Mouse (Mus musculus): ENCODE data around the gene Rad51b.

DNA sequence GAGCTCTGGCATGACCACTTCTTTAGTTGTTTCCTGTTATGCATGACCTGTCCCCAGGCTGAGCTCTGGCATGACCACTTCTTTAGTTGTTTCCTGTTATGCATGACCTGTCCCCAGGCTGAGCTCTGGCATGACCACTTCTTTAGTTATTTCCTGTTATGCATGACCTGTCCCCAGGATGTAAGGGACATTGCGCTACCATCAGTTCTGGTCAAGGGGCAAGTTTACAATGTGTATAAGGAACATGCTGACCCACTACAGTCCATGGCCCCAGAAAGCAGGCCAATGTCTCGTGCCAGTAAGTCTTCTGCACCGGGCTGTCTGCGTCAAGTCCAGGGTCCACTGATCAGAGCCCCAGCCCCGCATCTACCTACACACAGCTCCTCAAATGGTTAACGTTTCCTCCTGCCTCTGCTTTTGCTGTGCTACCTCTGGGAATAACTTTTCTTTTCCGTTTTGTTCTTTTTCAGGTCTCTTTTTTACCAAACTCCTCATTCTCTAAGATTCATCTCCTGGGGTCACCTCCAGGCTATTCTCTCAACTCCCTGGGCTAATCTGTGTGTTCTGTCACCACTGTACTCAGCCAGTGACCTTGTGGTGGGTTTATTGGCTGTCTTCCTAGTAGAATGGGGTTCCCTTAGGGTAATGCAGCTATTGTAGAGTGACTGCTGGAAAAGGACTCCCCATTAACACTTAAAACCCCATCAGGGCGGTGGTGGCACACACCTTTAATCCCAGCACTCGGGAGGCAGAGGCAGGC, 43.6 kb upstream of the Rad51b start:
- TF ChIP-seq ZMIZ1 (IDR thresholded peaks at IDR 0.05; ENCODE audit: low read depth, low read length) (no peak), POLR2A (IDR thresholded peaks at IDR 0.05; ENCODE audit: low read depth, low read length) (no peak)
